Mouse (Mus musculus) brain, embryonic 14.5 days (tissue): ENCODE results near the gene Mex3b.

Experiments
- CTCF ChIP-seq: fragments of 200-500 bp; IDR thresholded peaks from 2 replicates; pipeline ENCODE4 v1.5.1; 2012; ENCODE audit warnings: inconsistent platforms, mild to moderate bottlenecking, moderate library complexity, borderline replicate concordance; ENCODE audit not compliant: insufficient read depth, insufficient read length; ENCODE audit errors: extremely low read depth
- POLR2A ChIP-seq: fragments of 200-500 bp; IDR thresholded peaks from 2 replicates; pipeline ENCODE4 v1.6.1; 2012; ENCODE audit warnings: mild to moderate bottlenecking, inconsistent platforms, borderline replicate concordance; ENCODE audit not compliant: poor library complexity, insufficient read depth, insufficient read length, severe bottlenecking; ENCODE audit errors: extremely low read depth

- TF ChIP-seq CTCF (peak; percentile 9; the same call in 1 of the 2 replicates), POLR2A (no peak)
These were observed 2.7 kb upstream of the Mex3b start for GRCm38 (mm10) chr7:82864260-82864990.
